8 mouse cellular contexts compared by ENCODE assay signal in the genomic region with DNA sequence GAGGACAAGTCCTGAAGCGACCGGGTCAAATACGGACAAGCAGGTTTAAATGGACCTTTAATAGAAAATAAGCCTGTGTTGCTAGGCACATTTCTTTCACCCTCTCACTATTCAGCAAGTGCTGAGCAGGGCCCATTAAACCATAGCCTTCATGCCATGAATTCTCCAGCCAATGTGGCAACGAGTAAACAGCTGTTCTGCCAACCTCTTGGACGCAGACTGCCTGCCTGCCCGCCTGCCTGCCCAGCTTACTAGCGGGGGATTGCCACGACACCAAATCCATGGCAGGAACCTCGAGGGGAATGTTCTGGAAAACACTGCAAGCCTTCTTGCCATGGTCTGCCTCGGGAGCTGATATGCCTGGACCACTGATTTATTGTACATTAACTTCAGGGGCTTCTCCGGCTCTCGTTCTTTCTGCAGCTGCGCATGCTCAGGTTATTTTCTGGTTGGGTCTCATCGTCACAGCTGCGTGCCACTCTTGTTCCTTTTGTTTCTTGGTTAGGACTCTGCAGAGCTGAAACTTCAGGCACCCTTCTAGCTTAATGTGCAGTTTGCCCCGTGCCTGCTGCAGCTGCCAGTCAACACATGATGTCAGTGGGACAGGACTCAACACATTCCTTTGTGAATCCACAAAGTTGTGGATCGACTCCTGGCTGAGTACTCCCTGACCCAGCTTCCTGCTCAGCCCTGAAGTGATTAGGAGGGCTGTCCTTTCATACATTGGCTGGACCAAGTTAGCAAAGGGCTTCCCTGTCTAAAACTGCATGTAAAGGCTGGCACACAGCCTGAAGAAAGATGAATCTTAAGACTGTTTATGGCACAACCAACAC.
DNase-seq lines count a peak whose midpoint lies in the region; ATAC-seq and TF ChIP-seq lines count a peak whose summit lies in the region.

No protein-coding gene starts in this region.

- peaks cover 14% of the 10 kb centered on the region for H3K27me3 ChIP-seq in liver, embryonic 11.5 days (replicated peaks; ENCODE audit: control insufficient read depth, insufficient read depth, low read length)
- no peaks in the 10 kb centered on the region for H3K27me3 ChIP-seq in liver, postnatal 0 days (ENCODE audit: insufficient read depth, low read length)
- peaks cover 43% of the 10 kb centered on the region for H3K27me3 ChIP-seq in forebrain, embryonic 10.5 days (ENCODE audit: poor library complexity, severe bottlenecking)
- no peaks in the 10 kb centered on the region for H3K27me3 ChIP-seq in hindbrain, postnatal 0 days (ENCODE audit: insufficient read depth, low read length)
- H3K27me3 ChIP-seq in limb, embryonic 12.5 days: peaks cover 14% of the 10 kb centered on the region

- peak overlapping the region; percentile 25; the same call in 1 of the 2 replicates for H3K9ac ChIP-seq in liver, embryonic 11.5 days (ENCODE audit: low read depth, low read length)
- no peak overlapping the region for H3K9ac ChIP-seq in liver, postnatal 0 days (replicated peaks)
- 0 out of 2 replicates have a peak overlapping the region, but pooled peaks have one; percentile 17 for H3K9ac ChIP-seq in hindbrain, postnatal 0 days (replicated peaks; ENCODE audit: low read length)
- no peak overlapping the region; the same call in 1 of the 2 replicates for H3K9ac ChIP-seq in limb, embryonic 12.5 days (replicated peaks)

- TF ChIP-seq EP300 in liver, postnatal 0 days (IDR thresholded peaks at IDR 0.05; ENCODE audit: low read depth): no peak

- 26% methylated on average over 17 of the region's 17 CpGs for WGBS in liver, embryonic 11.5 days
- WGBS in liver, postnatal 0 days (ENCODE audit: insufficient replicate concordance): 48% methylated on average over 17 of the region's 17 CpGs
- 39% methylated on average over 17 of the region's 17 CpGs for WGBS in forebrain, embryonic 10.5 days
- 12% methylated on average over 17 of the region's 17 CpGs for WGBS in hindbrain, postnatal 0 days
- 20% methylated on average over 17 of the region's 17 CpGs for WGBS in limb, embryonic 12.5 days

- peak overlapping the region; percentile 24; the same call in 1 of the 2 replicates for H3K4me2 ChIP-seq in liver, embryonic 11.5 days
- H3K4me2 ChIP-seq in liver, postnatal 0 days (ENCODE audit: low read depth, low read length): no peak overlapping the region; the same call in 1 of the 2 replicates
- H3K4me2 ChIP-seq in hindbrain, postnatal 0 days (ENCODE audit: low read depth, low read length): peak overlapping the region; percentile 33
- H3K4me2 ChIP-seq in limb, embryonic 12.5 days: peak overlapping the region; percentile 36

- no peaks in the 10 kb centered on the region for H3K4me1 ChIP-seq in liver, embryonic 11.5 days (replicated peaks; ENCODE audit: control insufficient read depth, insufficient read depth, low read length)
- peaks cover 3% of the 10 kb centered on the region; the same call in 1 of the 2 replicates for H3K4me1 ChIP-seq in liver, postnatal 0 days (ENCODE audit: insufficient read depth)
- peaks cover 32% of the 10 kb centered on the region for H3K4me1 ChIP-seq in forebrain, embryonic 10.5 days
- H3K4me1 ChIP-seq in hindbrain, postnatal 0 days (ENCODE audit: insufficient read depth, low read length): no peaks in the 10 kb centered on the region
- peaks cover 26% of the 10 kb centered on the region for H3K4me1 ChIP-seq in limb, embryonic 12.5 days (replicated peaks)

- no peaks in the 10 kb centered on the region for H3K9me3 ChIP-seq in liver, embryonic 11.5 days (ENCODE audit: control insufficient read depth, low read length)
- H3K9me3 ChIP-seq in liver, postnatal 0 days (ENCODE audit: low read length): no peaks in the 10 kb centered on the region
- no peaks in the 10 kb centered on the region for H3K9me3 ChIP-seq in forebrain, embryonic 10.5 days
- no peaks in the 10 kb centered on the region for H3K9me3 ChIP-seq in hindbrain, postnatal 0 days (ENCODE audit: low read length)
- H3K9me3 ChIP-seq in limb, embryonic 12.5 days: no peaks in the 10 kb centered on the region

- H3K36me3 ChIP-seq in liver, embryonic 11.5 days (ENCODE audit: control insufficient read depth, insufficient read depth, low read length): no peaks in the 10 kb centered on the region
- H3K36me3 ChIP-seq in liver, postnatal 0 days (replicated peaks; ENCODE audit: insufficient read depth, low read length): no peaks in the 10 kb centered on the region
- H3K36me3 ChIP-seq in forebrain, embryonic 10.5 days (replicated peaks): no peaks in the 10 kb centered on the region
- H3K36me3 ChIP-seq in hindbrain, postnatal 0 days (ENCODE audit: insufficient read depth, low read length): no peaks in the 10 kb centered on the region
- no peaks in the 10 kb centered on the region for H3K36me3 ChIP-seq in limb, embryonic 12.5 days

- no peak for ATAC-seq in liver, embryonic 11.5 days (replicated peaks; ENCODE audit: low FRiP score)
- no peak for ATAC-seq in liver, postnatal 0 days
- ATAC-seq in hindbrain, postnatal 0 days: peak; percentile 76; the same call in 1 of the 2 replicates
- ATAC-seq in limb, embryonic 12.5 days (ENCODE audit: insufficient number of reproducible peaks, insufficient read depth, low FRiP score, low TSS enrichment, low read depth): no peak

- DNase-seq in liver, embryonic 11.5 days (ENCODE audit: low spot score): no peak
- DNase-seq in liver, postnatal 0 days: no peak
- DNase-seq in forebrain, embryonic 10.5 days (ENCODE audit: extremely low spot score, low spot score): no peak
- DNase-seq in hindbrain, postnatal 0 days (ENCODE audit: low spot score): peak; percentile 50
- peak; percentile 16 for DNase-seq in right cerebral cortex, postnatal 25 days
- DNase-seq in testis, postnatal 10 days (ENCODE audit: low spot score): no peak
- no peak for DNase-seq in thymus, adult 18-20 months

- TF ChIP-seq CTCF in liver, postnatal 0 days (IDR thresholded peaks at IDR 0.05; ENCODE audit: low read depth): no peak
- TF ChIP-seq CTCF in hindbrain, postnatal 0 days (IDR thresholded peaks at IDR 0.05; ENCODE audit: low read depth): no peak

- no peak overlapping the region for H3K27ac ChIP-seq in liver, embryonic 11.5 days (ENCODE audit: low read depth, low read length)
- H3K27ac ChIP-seq in liver, postnatal 0 days (ENCODE audit: low read depth): no peak overlapping the region
- H3K27ac ChIP-seq in forebrain, embryonic 10.5 days: peak overlapping the region; percentile 3
- no peak overlapping the region for H3K27ac ChIP-seq in hindbrain, postnatal 0 days
- peak overlapping the region; percentile 14; the same call in 1 of the 2 replicates for H3K27ac ChIP-seq in limb, embryonic 12.5 days

- H3K4me3 ChIP-seq in liver, embryonic 11.5 days (ENCODE audit: low read depth, low read length): no peak overlapping the region
- H3K4me3 ChIP-seq in liver, postnatal 0 days (ENCODE audit: low read depth, low read length): no peak overlapping the region
- H3K4me3 ChIP-seq in forebrain, embryonic 10.5 days: peak overlapping the region; percentile 5; the same call in 1 of the 2 replicates
- H3K4me3 ChIP-seq in hindbrain, postnatal 0 days (ENCODE audit: low read length): no peak overlapping the region
- no peak overlapping the region; the same call in 1 of the 2 replicates for H3K4me3 ChIP-seq in limb, embryonic 12.5 days (replicated peaks)

Comparison
In these comparisons a context has a peak if more than half of its experiments do, and no peak if none do; other contexts are left out.
1. H3K9ac ChIP-seq: peak in liver, embryonic 11.5 days (single experiment) and hindbrain, postnatal 0 days (single experiment); none in liver, postnatal 0 days (single experiment) and limb, embryonic 12.5 days (single experiment).
2. DNase-seq: peak in hindbrain, postnatal 0 days (single experiment) and right cerebral cortex, postnatal 25 days (single experiment); none in liver, embryonic 11.5 days (single experiment), liver, postnatal 0 days (single experiment), forebrain, embryonic 10.5 days (single experiment), testis, postnatal 10 days (single experiment) and thymus, adult 18-20 months (0 of 2).
3. H3K27ac ChIP-seq: peak in forebrain, embryonic 10.5 days (single experiment) and limb, embryonic 12.5 days (single experiment); none in liver, embryonic 11.5 days (single experiment), liver, postnatal 0 days (single experiment) and hindbrain, postnatal 0 days (single experiment).